In the genomic region with DNA sequence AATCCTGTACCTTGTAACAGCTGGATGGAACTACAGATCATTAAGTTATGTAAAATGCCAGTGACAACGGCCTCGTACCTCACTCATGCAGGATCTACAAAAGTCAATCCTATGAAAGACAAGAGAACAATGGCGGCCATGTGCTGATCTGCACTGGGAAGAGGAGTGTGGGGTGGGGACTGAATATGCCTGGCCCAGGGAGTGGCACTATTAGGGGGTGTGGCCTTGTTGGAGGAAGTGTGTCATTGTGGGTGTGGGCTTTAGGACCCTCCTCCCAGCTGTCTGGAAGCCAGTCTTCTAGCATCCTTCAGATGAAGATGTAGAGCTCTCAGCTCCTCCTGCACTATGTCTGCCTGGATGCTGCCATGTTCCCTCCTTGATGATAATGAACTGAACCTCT, we compare ENCODE assay signal across 23 mouse cellular contexts. TPM values are rescaled to one million over a fixed set of nuclear protein-coding genes. Genes with fewer than 3 reads are reported as not detected.
"Had no signal": no experiment of that assay in that cellular context is flagged by ENCODE, and none has a peak within 500 bp of the region (broad histone marks: within the 10 kb centered on the region; RNA-seq: fewer than 3 reads in every experiment).

No protein-coding gene starts in this region.

- H3K9ac ChIP-seq: lung, embryonic 14.5 days; midbrain, embryonic 12.5 days; neural tube, embryonic 13.5 days; neural tube, embryonic 15.5 days; stomach, embryonic 15.5 days had no signal

- H3K4me1 ChIP-seq: midbrain, embryonic 12.5 days; neural tube, embryonic 15.5 days; stomach, embryonic 15.5 days had no signal

- H3K27ac ChIP-seq: midbrain, embryonic 10.5 days; midbrain, embryonic 12.5 days; neural tube, embryonic 13.5 days; neural tube, embryonic 15.5 days; stomach, embryonic 15.5 days; stomach, postnatal 0 days had no signal

- H3K9me3 ChIP-seq: midbrain, embryonic 10.5 days; midbrain, embryonic 12.5 days; neural tube, embryonic 13.5 days; neural tube, embryonic 15.5 days; stomach, embryonic 15.5 days had no signal

- H3K4me2 ChIP-seq: lung, embryonic 14.5 days; midbrain, embryonic 12.5 days; neural tube, embryonic 13.5 days; neural tube, embryonic 15.5 days; stomach, embryonic 15.5 days had no signal

- H3K4me3 ChIP-seq: midbrain, embryonic 10.5 days; midbrain, embryonic 12.5 days; myocyte; neural tube, embryonic 13.5 days; neural tube, embryonic 15.5 days; stomach, embryonic 15.5 days had no signal

- H3K27me3 ChIP-seq: midbrain, embryonic 12.5 days; neural tube, embryonic 13.5 days; neural tube, embryonic 15.5 days; stomach, embryonic 15.5 days had no signal

- ATAC-seq: midbrain, embryonic 16.5 days had no signal

- DNase-seq: lung, embryonic 14.5 days; lung, postnatal 10 days; lung, postnatal 4 days; midbrain, embryonic 14.5 days; retina, postnatal 1 day; right cerebral cortex, postnatal 14 days; thymus, adult 2 months; thymus, postnatal 25 days; thymus, postnatal 4 days had no signal

RNA-seq across cellular contexts. Expression of gene Gcm1, which starts 38.9 kb away (rescaled TPM):
- total RNA-seq: megakaryocyte, adult 5-6 weeks; megakaryocyte-erythroid progenitor cell, adult 5-6 weeks had no signal
- polyA plus RNA-seq: midbrain, embryonic 10.5 days; midbrain, embryonic 14.5 days; midbrain, embryonic 16.5 days; myocyte; neural tube, embryonic 11.5 days; neural tube, embryonic 13.5 days; neural tube, embryonic 15.5 days; spleen, adult 2 months; stomach, embryonic 15.5 days; stomach, postnatal 0 days; testis, adult 2 months; urinary bladder, adult 2 months had no signal
